Mouse (Mus musculus) monocyte, adult 5-6 weeks (primary cell): ENCODE measurements around the gene Fam219b. TPM values are rescaled to one million over a fixed set of nuclear protein-coding genes. Genes with fewer than 3 reads are reported as not detected.

Experiments used
- ATAC-seq: fragments of 153-309, 156-312 bp; replicated peaks from 2 replicates; pipeline ENCODE4 v1.8.0; 2017; ENCODE audit warnings: mild to moderate bottlenecking; ENCODE audit not compliant: low TSS enrichment, insufficient number of reproducible peaks, severe bottlenecking, poor library complexity, low FRiP score
- total RNA-seq: library from RNA; stranded (forward); fragments of 200-1000, 200-491, 200-594 nt; gene quantifications from 3 replicates; pipeline ENCODE4 v1.2.3, GENCODE M21; 2017

Fam219b gene
- total RNA-seq, 1 experiment from 2014 or later, result 18.2 TPM

GRCm38 (mm10) chr9:57522114-57522860, 15.0 kb upstream of the Fam219b start:
- no peak for ATAC-seq

- ATAC-seq, result no peak
These were observed 14.5 kb upstream of the Fam219b start for GRCm38 (mm10) chr9:57522861-57523246.

- ATAC-seq, result no peak
These were observed 13.6 kb upstream of the Fam219b start for GRCm38 (mm10) chr9:57523754-57524153.

GRCm38 (mm10) chr9:57524439-57524838, 12.9 kb upstream of the Fam219b start:
- ATAC-seq, result no peak

- ATAC-seq, result no peak
These were observed 11.8 kb upstream of the Fam219b start for GRCm38 (mm10) chr9:57525516-57525915.

- ATAC-seq, result no peak
These were observed 10.9 kb upstream of the Fam219b start for GRCm38 (mm10) chr9:57526435-57526834.

GRCm38 (mm10) chr9:57531946-57532345, 5.4 kb upstream of the Fam219b start:
- ATAC-seq, result no peak

GRCm38 (mm10) chr9:57536362-57536761, 966 bp upstream of the Fam219b start:
- ATAC-seq, result no peak

- ATAC-seq, result no peak; the same call in 1 of the 2 replicates
These were observed 427 bp downstream of the Fam219b start for GRCm38 (mm10) chr9:57537728-57538181.

GRCm38 (mm10) chr9:57539550-57539949, 2.2 kb downstream of the Fam219b start:
- no peak for ATAC-seq

- ATAC-seq, result no peak
These were observed 4.0 kb downstream of the Fam219b start for GRCm38 (mm10) chr9:57541312-57541711.

- ATAC-seq, result no peak
These were observed 6.6 kb downstream of the Fam219b start for GRCm38 (mm10) chr9:57543951-57544350.

- ATAC-seq, result no peak
These were observed 10.0 kb downstream of the Fam219b start for GRCm38 (mm10) chr9:57547287-57547686.

- no peak for ATAC-seq
These were observed 10.5 kb downstream of the Fam219b start for GRCm38 (mm10) chr9:57547869-57548268.

- no peak for ATAC-seq
These were observed 11.9 kb downstream of the Fam219b start for GRCm38 (mm10) chr9:57549186-57549585.

GRCm38 (mm10) chr9:57550126-57550862, 13.0 kb downstream of the Fam219b start:
- ATAC-seq, result no peak

GRCm38 (mm10) chr9:57552139-57552887, 15.0 kb downstream of the Fam219b start, which contains the start of gene Mpi:
Gene Mpi (minus strand): TSS chr9:57552763.
- peak; percentile 67 for ATAC-seq

GRCm38 (mm10) chr9:57553119-57553518, 15.8 kb downstream of the Fam219b start:
- ATAC-seq, result no peak

- ATAC-seq, result no peak
These were observed 17.4 kb downstream of the Fam219b start for GRCm38 (mm10) chr9:57554753-57555152.
